7 mouse cellular contexts compared by ENCODE assay signal in genomic region chr8:11478807-11479527, GRCm38 (mm10). TPM values are rescaled to one million over a fixed set of nuclear protein-coding genes. Genes with fewer than 3 reads are reported as not detected.
DNase-seq lines count a peak whose midpoint lies in the region; ATAC-seq and TF ChIP-seq lines count a peak whose summit lies in the region.

No protein-coding gene starts in this region.

- no peaks in the 10 kb centered on the region for H3K9me3 ChIP-seq in ES-E14 (ENCODE audit: control insufficient read depth, insufficient read depth, low read depth, low read length)
- H3K9me3 ChIP-seq in embryonic facial prominence, embryonic 11.5 days (replicated peaks; ENCODE audit: control insufficient read depth, low read length) = no peaks in the 10 kb centered on the region
- no peaks in the 10 kb centered on the region for H3K9me3 ChIP-seq in intestine, embryonic 14.5 days (ENCODE audit: control insufficient read depth, low read length)
- no peaks in the 10 kb centered on the region for H3K9me3 ChIP-seq in liver, postnatal 0 days (ENCODE audit: low read length)

- no peak overlapping the region for H3K27ac ChIP-seq in ES-E14 (ENCODE audit: insufficient read depth, low read depth, low read length, poor library complexity, severe bottlenecking)
- H3K27ac ChIP-seq in embryonic facial prominence, embryonic 11.5 days (replicated peaks; ENCODE audit: low read depth, low read length) = no peak overlapping the region
- no peak overlapping the region for H3K27ac ChIP-seq in intestine, embryonic 14.5 days (ENCODE audit: low read depth)
- H3K27ac ChIP-seq in liver, postnatal 0 days (ENCODE audit: low read depth) = peak overlapping the region; percentile 16; the same call in 1 of the 2 replicates
- no peak overlapping the region for H3K27ac ChIP-seq in layer of hippocampus, adult 2 months

- no peak for ATAC-seq in embryonic facial prominence, embryonic 11.5 days (replicated peaks; ENCODE audit: insufficient number of reproducible peaks, low FRiP score, low TSS enrichment, low read depth)
- ATAC-seq in intestine, embryonic 14.5 days (replicated peaks; ENCODE audit: low FRiP score, low TSS enrichment, low read depth) = 0 out of 2 replicates have a peak, but pooled peaks have one; percentile 13
- ATAC-seq in liver, postnatal 0 days = no peak
- ATAC-seq in megakaryocyte progenitor cell, adult 5-6 weeks (replicated peaks; ENCODE audit: poor library complexity) = no peak

- no peak for TF ChIP-seq CTCF in liver, postnatal 0 days (IDR thresholded peaks at IDR 0.05; ENCODE audit: low read depth)
- TF ChIP-seq CTCF in layer of hippocampus, adult 2 months (conservative IDR thresholded peaks at IDR 0.05) = no peak

- peaks cover 44% of the 10 kb centered on the region for H3K27me3 ChIP-seq in embryonic facial prominence, embryonic 11.5 days (ENCODE audit: control insufficient read depth, insufficient read depth, low read length)
- H3K27me3 ChIP-seq in intestine, embryonic 14.5 days (replicated peaks; ENCODE audit: control insufficient read depth, insufficient read depth, low read length) = peaks cover 41% of the 10 kb centered on the region
- H3K27me3 ChIP-seq in liver, postnatal 0 days (ENCODE audit: insufficient read depth, low read length) = peaks cover 19% of the 10 kb centered on the region

- H3K4me1 ChIP-seq in ES-E14 (ENCODE audit: control insufficient read depth in 2 of 2, insufficient read depth in 2 of 2, low read length in 2 of 2, poor library complexity in 1 of 2) = peaks cover 2 to 10% of the 10 kb centered on the region in 2 experiments; a peak in 2 of 4 replicates
- H3K4me1 ChIP-seq in embryonic facial prominence, embryonic 11.5 days (ENCODE audit: control insufficient read depth, insufficient read depth, low read length) = peaks cover 5% of the 10 kb centered on the region; the same call in 1 of the 2 replicates
- H3K4me1 ChIP-seq in intestine, embryonic 14.5 days (replicated peaks; ENCODE audit: control insufficient read depth, insufficient read depth, low read length) = peaks cover 21% of the 10 kb centered on the region
- peaks cover 12% of the 10 kb centered on the region for H3K4me1 ChIP-seq in liver, postnatal 0 days (ENCODE audit: insufficient read depth)

- no peak for DNase-seq in ES-E14 (ENCODE audit: low read depth, low spot score)
- DNase-seq in embryonic facial prominence, embryonic 11.5 days (ENCODE audit: low spot score) = no peak
- DNase-seq in intestine, embryonic 14.5 days (ENCODE audit: low spot score) = peak; percentile 67
- no peak for DNase-seq in liver, postnatal 0 days
- no peak for DNase-seq in layer of hippocampus, adult 2 months (ENCODE audit: low spot score in 2 of 2)
- DNase-seq in cerebellum, postnatal 25 days = no peak

- H3K4me3 ChIP-seq in ES-E14 (ENCODE audit: insufficient read depth in 1 of 2, low read depth in 1 of 2, low read length in 2 of 2, poor library complexity in 1 of 2, severe bottlenecking in 1 of 2) = peak overlapping the region; percentile 75 to 76
- peak overlapping the region; percentile 45 for H3K4me3 ChIP-seq in embryonic facial prominence, embryonic 11.5 days (ENCODE audit: low read depth, low read length)
- H3K4me3 ChIP-seq in intestine, embryonic 14.5 days (ENCODE audit: low read depth, low read length) = peak overlapping the region; percentile 61
- peak overlapping the region; percentile 62 for H3K4me3 ChIP-seq in liver, postnatal 0 days (ENCODE audit: low read depth, low read length)
- H3K4me3 ChIP-seq in layer of hippocampus, adult 2 months = no peak overlapping the region

- under 1% methylated on average over 23 of the region's 23 CpGs for WGBS in embryonic facial prominence, embryonic 11.5 days
- 6% methylated on average over 23 of the region's 23 CpGs for WGBS in intestine, embryonic 14.5 days
- WGBS in liver, postnatal 0 days (ENCODE audit: insufficient replicate concordance) = 7% methylated on average over 22 of the region's 23 CpGs

- peak overlapping the region; percentile 97 for H3K4me2 ChIP-seq in embryonic facial prominence, embryonic 11.5 days (ENCODE audit: low read depth, low read length)
- peak overlapping the region; percentile 88 for H3K4me2 ChIP-seq in intestine, embryonic 14.5 days (ENCODE audit: low read length)
- H3K4me2 ChIP-seq in liver, postnatal 0 days (ENCODE audit: low read depth, low read length) = peak overlapping the region; percentile 82

- in situ Hi-C loops in ES-E14 (cut with MboI; ENCODE audit: low sequenced_read_pairs in 2 of 2, unreplicated experiment in 2 of 2) = loop anchor here in 1 of 2 experiments (25.0 kb wide), 1 partner anchor 908 kb away; the partner anchor contains the start of gene Sox1

- peak overlapping the region; percentile 47 for H3K9ac ChIP-seq in ES-E14 (ENCODE audit: insufficient read depth, low read depth, low read length, poor library complexity, severe bottlenecking)
- H3K9ac ChIP-seq in embryonic facial prominence, embryonic 11.5 days (replicated peaks; ENCODE audit: low read length) = no peak overlapping the region
- H3K9ac ChIP-seq in intestine, embryonic 14.5 days (ENCODE audit: low read length) = no peak overlapping the region
- H3K9ac ChIP-seq in liver, postnatal 0 days (replicated peaks) = peak overlapping the region; percentile 64; the same call in 1 of the 2 replicates

- TF ChIP-seq EP300 in liver, postnatal 0 days (IDR thresholded peaks at IDR 0.05; ENCODE audit: low read depth) = no peak

- H3K36me3 ChIP-seq in ES-E14 (ENCODE audit: control insufficient read depth, insufficient read depth, low read length, poor library complexity, severe bottlenecking) = no peaks in the 10 kb centered on the region
- no peaks in the 10 kb centered on the region for H3K36me3 ChIP-seq in embryonic facial prominence, embryonic 11.5 days (replicated peaks; ENCODE audit: control insufficient read depth, insufficient read depth, low read depth, low read length)
- no peaks in the 10 kb centered on the region for H3K36me3 ChIP-seq in intestine, embryonic 14.5 days (ENCODE audit: control insufficient read depth, insufficient read depth, low read length)
- H3K36me3 ChIP-seq in liver, postnatal 0 days (replicated peaks; ENCODE audit: insufficient read depth, low read length) = no peaks in the 10 kb centered on the region

TF ChIP-seq in ES-E14, 5 proteins besides CTCF, POLR2A, EP300 and RAD21:
- no peak for TF ChIP-seq ZC3H11A (IDR thresholded peaks at IDR 0.05; ENCODE audit: borderline replicate concordance, low read depth, low read length)
- TF ChIP-seq CHD2 (IDR thresholded peaks at IDR 0.05; ENCODE audit: low read depth, low read length) = no peak
- TF ChIP-seq HCFC1 (IDR thresholded peaks at IDR 0.05; ENCODE audit: borderline replicate concordance, insufficient read depth, low read length) = no peak
- no peak for TF ChIP-seq MAFK (IDR thresholded peaks at IDR 0.05; ENCODE audit: insufficient read depth, low read depth, low read length)
- TF ChIP-seq ZNF384 (IDR thresholded peaks at IDR 0.05; ENCODE audit: low read depth, low read length) = no peak

RNA-seq across cellular contexts. Expression of gene Rab20, which starts 0.5 kb away (rescaled TPM):
- 0.74 and 2.2 TPM in 2 replicates for total RNA-seq in ES-E14 (2012; rRNA removed)
- polyA plus RNA-seq in embryonic facial prominence, embryonic 11.5 days (2014; fragmentation: Nextera tagmentation; extraction: Ambion mirVana) = 0.79 and 1.7 TPM in 2 replicates
- 7.8 and 8.6 TPM in 2 replicates for polyA plus RNA-seq in intestine, embryonic 14.5 days (2014; fragmentation: Nextera tagmentation; extraction: Ambion mirVana)
- 10.7 and 11.1 TPM in 2 replicates for polyA plus RNA-seq in liver, postnatal 0 days (2015; fragmentation: Nextera tagmentation; extraction: Ambion mirVana)
- not detected for total RNA-seq in layer of hippocampus, adult 2 months (2021)
- total RNA-seq in megakaryocyte progenitor cell, adult 5-6 weeks (2015) = 1.3 and 2.2 TPM in 2 replicates
- total RNA-seq in megakaryocyte progenitor cell, adult 5-6 weeks (2017) = 3.7 and 5.2 TPM in 2 replicates

RNA-seq across cellular contexts. Expression of gene Naxd, which starts 18.3 kb away (rescaled TPM):
- 42.7 and 55.2 TPM in 2 replicates for total RNA-seq in ES-E14 (2012; rRNA removed)
- polyA plus RNA-seq in embryonic facial prominence, embryonic 11.5 days (2014; fragmentation: Nextera tagmentation; extraction: Ambion mirVana) = 88.0 and 91.6 TPM in 2 replicates
- 109 and 111 TPM in 2 replicates for polyA plus RNA-seq in intestine, embryonic 14.5 days (2014; fragmentation: Nextera tagmentation; extraction: Ambion mirVana)
- 46.7 and 47.1 TPM in 2 replicates for polyA plus RNA-seq in liver, postnatal 0 days (2015; fragmentation: Nextera tagmentation; extraction: Ambion mirVana)
- 10 to 100 TPM; 62.7 to 69.0 TPM for total RNA-seq in layer of hippocampus, adult 2 months (2021)
- total RNA-seq in megakaryocyte progenitor cell, adult 5-6 weeks (2015) = 59.8 and 65.7 TPM in 2 replicates
- 70.6 and 72.5 TPM in 2 replicates for total RNA-seq in megakaryocyte progenitor cell, adult 5-6 weeks (2017)

Comparison
In these comparisons a context has a peak if more than half of its experiments do, and no peak if none do; other contexts are left out.
1. H3K9ac ChIP-seq: peak in ES-E14 (single experiment) and liver, postnatal 0 days (single experiment); none in embryonic facial prominence, embryonic 11.5 days (single experiment) and intestine, embryonic 14.5 days (single experiment).
2. Peak in every context shown above with its lines, with median percentiles within 50 percentile points of each other: H3K4me2 ChIP-seq.